Mouse (Mus musculus) heart, embryonic 15.5 days (tissue): ENCODE measurements around the gene Hoxc8. TPM values are rescaled to one million over a fixed set of nuclear protein-coding genes. Genes with fewer than 3 reads are reported as not detected.

Experiments
- ATAC-seq: fragments of 200-750 bp; cut with Nextera tagmentation; replicated peaks from 2 replicates; pipeline ENCODE4 v1.8.0; 2017; ENCODE audit warnings: low read depth, moderate TSS enrichment; ENCODE audit not compliant: insufficient number of reproducible peaks, insufficient read depth, low FRiP score
- H3K27ac ChIP-seq: fragments of 300-500 bp; sonication (generic); 2 replicates; pipeline ENCODE4 v1.5.1; 2015; ENCODE audit warnings: mild to moderate bottlenecking, inconsistent platforms
- H3K27me3 ChIP-seq: fragments of 300-500 bp; sonication (generic); 2 replicates; pipeline ENCODE4 v1.6.1; 2015; ENCODE audit warnings: inconsistent platforms
- H3K36me3 ChIP-seq: fragments of 300-500 bp; sonication (generic); 2 replicates; pipeline ENCODE4 v1.6.1; 2015; ENCODE audit warnings: mild to moderate bottlenecking, inconsistent platforms
- H3K4me1 ChIP-seq: fragments of 300-500 bp; sonication (generic); replicated peaks from 2 replicates; pipeline ENCODE4 v1.6.1; 2015; ENCODE audit warnings: inconsistent platforms
- H3K4me2 ChIP-seq: fragments of 300-500 bp; sonication (generic); 2 replicates; pipeline ENCODE4 v1.6.1; 2015; ENCODE audit warnings: inconsistent platforms, mild to moderate bottlenecking, moderate library complexity
- H3K4me3 ChIP-seq: fragments of 300-500 bp; sonication (generic); 2 replicates; pipeline ENCODE4 v1.5.1; 2015; ENCODE audit warnings: mild to moderate bottlenecking, inconsistent platforms
- H3K9ac ChIP-seq: fragments of 300-500 bp; sonication (generic); 2 replicates; pipeline ENCODE4 v1.6.1; 2015; ENCODE audit warnings: mild to moderate bottlenecking, inconsistent platforms
- H3K9me3 ChIP-seq: fragments of 300-500 bp; sonication (generic); replicated peaks from 2 replicates; pipeline ENCODE4 v1.6.1; 2016; ENCODE audit warnings: inconsistent platforms
- WGBS: fragments of 180-500 bp; shearing (Covaris S2); methylation state at CpG from one replicate; pipeline ENCODE4 v1.1.7; 2015; ENCODE audit warnings: mixed read lengths; 5-methylcytosine and 5-hydroxymethylcytosine counted together
- polyA plus RNA-seq: library from polyadenylated mRNA; unstranded; fragments of >200 nt; fragmentation: Nextera tagmentation; extraction: Ambion mirVana; gene quantifications from 2 replicates; pipeline ENCODE4 v1.2.1, GENCODE M21; 2015

Gene Hoxc8
- polyA plus RNA-seq, 1 experiment from 2014 or later: not detected

- H3K9ac ChIP-seq: no peak overlapping the region
- H3K9me3 ChIP-seq: no peaks in the 10 kb centered on the region
- ATAC-seq: no peak
- no peak overlapping the region for H3K4me2 ChIP-seq
- 0 out of 2 replicates have a peak, but pooled peaks cover 3% of the 10 kb centered on the region for H3K4me1 ChIP-seq
- WGBS: under 1% methylated on average over 28 of the region's 28 CpGs
- no peaks in the 10 kb centered on the region for H3K36me3 ChIP-seq
- H3K4me3 ChIP-seq: no peak overlapping the region
- H3K27ac ChIP-seq: no peak overlapping the region
- H3K27me3 ChIP-seq: peaks cover 98% of the 10 kb centered on the region
Measured at GRCm38 (mm10) chr15:102955007-102955382, 35.4 kb upstream of the Hoxc8 start.

- Histone ChIP-seq H3K27me3 (peaks cover 98% of the 10 kb centered on the region), H3K36me3 (no peaks in the 10 kb centered on the region), H3K9ac (no peak overlapping the region), H3K4me2 (no peak overlapping the region), H3K9me3 (no peaks in the 10 kb centered on the region), H3K4me3 (peak overlapping the region; percentile 9; the same call in 1 of the 2 replicates), H3K27ac (no peak overlapping the region), H3K4me1 (0 out of 2 replicates have a peak, but pooled peaks cover 3% of the 10 kb centered on the region)
- 2% methylated on average over 40 of the region's 40 CpGs for WGBS
- no peak for ATAC-seq
Measured at GRCm38 (mm10) chr15:102955833-102956640, 34.4 kb upstream of the Hoxc8 start.

GRCm38 (mm10) chr15:102956906-102957305 lies 33.5 kb upstream of the Hoxc8 start:
- Histone ChIP-seq H3K36me3 (no peaks in the 10 kb centered on the region), H3K4me3 (no peak overlapping the region), H3K9ac (no peak overlapping the region), H3K4me1 (0 out of 2 replicates have a peak, but pooled peaks cover 3% of the 10 kb centered on the region), H3K4me2 (no peak overlapping the region), H3K27ac (no peak overlapping the region), H3K27me3 (peaks cover 98% of the 10 kb centered on the region), H3K9me3 (no peaks in the 10 kb centered on the region)
- ATAC-seq: no peak
- WGBS: under 1% methylated on average over 12 of the region's 12 CpGs

- H3K27ac ChIP-seq: no peak overlapping the region
- H3K4me1 ChIP-seq: 0 out of 2 replicates have a peak, but pooled peaks cover 3% of the 10 kb centered on the region
- no peak overlapping the region for H3K4me2 ChIP-seq
- H3K4me3 ChIP-seq: no peak overlapping the region
- no peak for ATAC-seq
- H3K9ac ChIP-seq: no peak overlapping the region
- peaks cover 97% of the 10 kb centered on the region for H3K27me3 ChIP-seq
- no peaks in the 10 kb centered on the region for H3K36me3 ChIP-seq
- 1% methylated on average over 13 of the region's 13 CpGs for WGBS
- no peaks in the 10 kb centered on the region for H3K9me3 ChIP-seq
Measured at GRCm38 (mm10) chr15:102959663-102960191, 30.7 kb upstream of the Hoxc8 start.

- H3K36me3 ChIP-seq: no peaks in the 10 kb centered on the region
- H3K27me3 ChIP-seq: peaks cover 97% of the 10 kb centered on the region
- H3K4me1 ChIP-seq: peaks cover 5% of the 10 kb centered on the region
- no peak overlapping the region for H3K4me2 ChIP-seq
- H3K9ac ChIP-seq: no peak overlapping the region
- 5% methylated on average over 6 of the region's 6 CpGs for WGBS
- no peak for ATAC-seq
- no peak overlapping the region for H3K27ac ChIP-seq
- no peak overlapping the region for H3K4me3 ChIP-seq
- H3K9me3 ChIP-seq: no peaks in the 10 kb centered on the region
Measured at GRCm38 (mm10) chr15:102961728-102962127, 28.7 kb upstream of the Hoxc8 start.

- no peak for ATAC-seq
- WGBS: 5% methylated on average over 13 of the region's 13 CpGs
- Histone ChIP-seq H3K27ac (no peak overlapping the region), H3K4me1 (peaks cover 10% of the 10 kb centered on the region), H3K9me3 (no peaks in the 10 kb centered on the region), H3K4me2 (no peak overlapping the region), H3K27me3 (peaks cover 97% of the 10 kb centered on the region), H3K4me3 (no peak overlapping the region), H3K9ac (no peak overlapping the region), H3K36me3 (no peaks in the 10 kb centered on the region)
Measured at GRCm38 (mm10) chr15:102962492-102962891, 27.9 kb upstream of the Hoxc8 start.

GRCm38 (mm10) chr15:102963259-102963658 lies 27.1 kb upstream of the Hoxc8 start:
- Histone ChIP-seq H3K36me3 (no peaks in the 10 kb centered on the region), H3K4me3 (no peak overlapping the region), H3K4me2 (no peak overlapping the region), H3K9me3 (no peaks in the 10 kb centered on the region), H3K9ac (no peak overlapping the region), H3K27ac (no peak overlapping the region), H3K4me1 (peaks cover 10% of the 10 kb centered on the region), H3K27me3 (peaks cover 96% of the 10 kb centered on the region)
- no peak for ATAC-seq
- WGBS: 3% methylated on average over 8 of the region's 8 CpGs

GRCm38 (mm10) chr15:102963671-102964640 lies 26.5 kb upstream of the Hoxc8 start:
- no peaks in the 10 kb centered on the region for H3K9me3 ChIP-seq
- WGBS: 3% methylated on average over 28 of the region's 28 CpGs
- no peak overlapping the region for H3K9ac ChIP-seq
- no peak overlapping the region for H3K4me2 ChIP-seq
- H3K4me1 ChIP-seq: peaks cover 10% of the 10 kb centered on the region
- ATAC-seq: no peak
- no peak overlapping the region for H3K4me3 ChIP-seq
- H3K27ac ChIP-seq: no peak overlapping the region
- H3K36me3 ChIP-seq: no peaks in the 10 kb centered on the region
- H3K27me3 ChIP-seq: peaks cover 95% of the 10 kb centered on the region

- no peaks in the 10 kb centered on the region for H3K9me3 ChIP-seq
- no peak overlapping the region for H3K27ac ChIP-seq
- no peak overlapping the region for H3K9ac ChIP-seq
- peaks cover 10% of the 10 kb centered on the region for H3K4me1 ChIP-seq
- no peaks in the 10 kb centered on the region for H3K36me3 ChIP-seq
- peaks cover 97% of the 10 kb centered on the region for H3K27me3 ChIP-seq
- no peak overlapping the region for H3K4me2 ChIP-seq
- WGBS: 6% methylated on average over 26 of the region's 26 CpGs
- H3K4me3 ChIP-seq: no peak overlapping the region
- no peak for ATAC-seq
Measured at GRCm38 (mm10) chr15:102965003-102965891, 25.2 kb upstream of the Hoxc8 start.

GRCm38 (mm10) chr15:102965892-102966775 lies 24.3 kb upstream of the Hoxc8 start:
- Histone ChIP-seq H3K9me3 (no peaks in the 10 kb centered on the region), H3K4me3 (peak overlapping the region; percentile 13; the same call in 1 of the 2 replicates), H3K36me3 (no peaks in the 10 kb centered on the region), H3K27me3 (peaks cover 97% of the 10 kb centered on the region), H3K27ac (no peak overlapping the region), H3K9ac (no peak overlapping the region), H3K4me1 (peaks cover 10% of the 10 kb centered on the region), H3K4me2 (peak overlapping the region; percentile 33)
- WGBS: 3% methylated on average over 30 of the region's 30 CpGs
- peak; percentile 62; the same call in 1 of the 2 replicates for ATAC-seq
